Mouse (Mus musculus) megakaryocyte, embryonic 14.5 days (primary cell): ENCODE measurements around the gene Tmem273.

Source experiments
- FLI1 ChIP-seq: IDR thresholded peaks from 2 replicates; pipeline ENCODE4 v1.6.1; 2012; ENCODE audit warnings: low read length, inconsistent platforms, mixed read lengths
- GATA1 ChIP-seq: IDR thresholded peaks from 3 replicates; pipeline ENCODE4 v1.6.1; 2012; ENCODE audit warnings: mixed read lengths, low read length, inconsistent platforms, borderline replicate concordance

- no peak for TF ChIP-seq FLI1
- TF ChIP-seq GATA1 = no peak
These were observed 79.6 kb downstream of the Tmem273 start for GRCm38 (mm10) chr14:32865331-32865730.
